ENCODE assay signal across 14 mouse cellular contexts in genomic region chr2:174346612-174346998, GRCm38 (mm10). TPM values are rescaled to one million over a fixed set of nuclear protein-coding genes. Genes with fewer than 3 reads are reported as not detected.
DNase-seq lines count a peak whose midpoint lies in the region; ATAC-seq and TF ChIP-seq lines count a peak whose summit lies in the region.
"Had no signal": no experiment of that assay in that cellular context is flagged by ENCODE, and none has a peak within 500 bp of the region (broad histone marks: within the 10 kb centered on the region; RNA-seq: fewer than 3 reads in every experiment).

Gm20721 (minus strand) TSS chr2:174346712.

- H3K4me2 ChIP-seq in forebrain, embryonic 16.5 days (ENCODE audit: low read length): no peak within 1 kb of the TSS
- H3K4me2 ChIP-seq in liver, embryonic 13.5 days: no peak within 1 kb of the TSS
- H3K4me2 ChIP-seq in liver, postnatal 0 days (ENCODE audit: low read depth, low read length): no peak within 1 kb of the TSS
- no peak within 1 kb of the TSS for H3K4me2 ChIP-seq in embryonic facial prominence, embryonic 12.5 days (replicated peaks)
- no peak within 1 kb of the TSS for H3K4me2 ChIP-seq in limb, embryonic 12.5 days

- no peak for TF ChIP-seq EP300 in liver, postnatal 0 days (IDR thresholded peaks at IDR 0.05; ENCODE audit: low read depth)

- H3K27me3 ChIP-seq in forebrain, embryonic 16.5 days (replicated peaks; ENCODE audit: control insufficient read depth, insufficient read depth, low read length): no peaks in the 10 kb centered on the region
- H3K27me3 ChIP-seq in forebrain, embryonic 10.5 days (ENCODE audit: poor library complexity, severe bottlenecking): no peaks in the 10 kb centered on the region
- H3K27me3 ChIP-seq in liver, embryonic 13.5 days: no peaks in the 10 kb centered on the region
- H3K27me3 ChIP-seq in liver, postnatal 0 days (ENCODE audit: insufficient read depth, low read length): no peaks in the 10 kb centered on the region
- no peaks in the 10 kb centered on the region for H3K27me3 ChIP-seq in embryonic facial prominence, embryonic 12.5 days
- H3K27me3 ChIP-seq in limb, embryonic 12.5 days: no peaks in the 10 kb centered on the region

- no peak within 1 kb of the TSS for H3K9ac ChIP-seq in forebrain, embryonic 16.5 days (replicated peaks; ENCODE audit: low read depth, low read length)
- H3K9ac ChIP-seq in liver, embryonic 13.5 days: no peak within 1 kb of the TSS
- H3K9ac ChIP-seq in liver, postnatal 0 days (replicated peaks): no peak within 1 kb of the TSS
- H3K9ac ChIP-seq in embryonic facial prominence, embryonic 12.5 days: no peak within 1 kb of the TSS
- H3K9ac ChIP-seq in limb, embryonic 12.5 days (replicated peaks): no peak within 1 kb of the TSS

- ATAC-seq in forebrain, embryonic 16.5 days: no peak
- ATAC-seq in liver, embryonic 13.5 days (ENCODE audit: low read depth): no peak
- ATAC-seq in liver, postnatal 0 days: no peak
- no peak for ATAC-seq in embryonic facial prominence, embryonic 12.5 days (ENCODE audit: insufficient number of reproducible peaks, insufficient read depth, low FRiP score, low TSS enrichment)
- ATAC-seq in limb, embryonic 12.5 days (ENCODE audit: insufficient number of reproducible peaks, insufficient read depth, low FRiP score, low TSS enrichment, low read depth): no peak

- H3K4me3 ChIP-seq in forebrain, embryonic 16.5 days (replicated peaks; ENCODE audit: low read length): no peak within 1 kb of the TSS
- no peak within 1 kb of the TSS for H3K4me3 ChIP-seq in forebrain, embryonic 10.5 days
- no peak within 1 kb of the TSS for H3K4me3 ChIP-seq in liver, embryonic 13.5 days (replicated peaks)
- H3K4me3 ChIP-seq in liver, postnatal 0 days (ENCODE audit: low read depth, low read length): no peak within 1 kb of the TSS
- H3K4me3 ChIP-seq in embryonic facial prominence, embryonic 12.5 days: no peak within 1 kb of the TSS
- no peak within 1 kb of the TSS for H3K4me3 ChIP-seq in limb, embryonic 12.5 days (replicated peaks)
- H3K4me3 ChIP-seq: left cerebral cortex, adult 2 months had no signal

- H3K9me3 ChIP-seq in forebrain, embryonic 16.5 days (ENCODE audit: control insufficient read depth, low read length): no peaks in the 10 kb centered on the region
- H3K9me3 ChIP-seq in forebrain, embryonic 10.5 days: peaks cover 16% of the 10 kb centered on the region; the same call in 1 of the 2 replicates
- no peaks in the 10 kb centered on the region for H3K9me3 ChIP-seq in liver, embryonic 13.5 days (replicated peaks)
- no peaks in the 10 kb centered on the region for H3K9me3 ChIP-seq in liver, postnatal 0 days (ENCODE audit: low read length)
- no peaks in the 10 kb centered on the region for H3K9me3 ChIP-seq in embryonic facial prominence, embryonic 12.5 days
- 0 out of 2 replicates have a peak, but pooled peaks cover 3% of the 10 kb centered on the region for H3K9me3 ChIP-seq in limb, embryonic 12.5 days

- 99% methylated on average over 5 of the region's 5 CpGs for WGBS in forebrain, embryonic 16.5 days
- WGBS in forebrain, embryonic 10.5 days: 91% methylated on average over 5 of the region's 5 CpGs
- WGBS in liver, embryonic 13.5 days (ENCODE audit: insufficient replicate concordance): 91% methylated on average over 5 of the region's 5 CpGs
- 88% methylated on average over 5 of the region's 5 CpGs for WGBS in liver, postnatal 0 days (ENCODE audit: insufficient replicate concordance)
- 90% methylated on average over 5 of the region's 5 CpGs for WGBS in embryonic facial prominence, embryonic 12.5 days
- WGBS in limb, embryonic 12.5 days: 97% methylated on average over 5 of the region's 5 CpGs

- TF ChIP-seq CTCF in liver, postnatal 0 days (IDR thresholded peaks at IDR 0.05; ENCODE audit: low read depth): no peak

- H3K4me1 ChIP-seq in forebrain, embryonic 16.5 days (replicated peaks; ENCODE audit: control insufficient read depth, insufficient read depth, low read length): peaks cover 25% of the 10 kb centered on the region
- peaks cover 18% of the 10 kb centered on the region for H3K4me1 ChIP-seq in forebrain, embryonic 10.5 days
- H3K4me1 ChIP-seq in liver, embryonic 13.5 days (replicated peaks): peaks cover 26% of the 10 kb centered on the region
- peaks cover 23% of the 10 kb centered on the region for H3K4me1 ChIP-seq in liver, postnatal 0 days (ENCODE audit: insufficient read depth)
- peaks cover 25% of the 10 kb centered on the region for H3K4me1 ChIP-seq in embryonic facial prominence, embryonic 12.5 days
- peaks cover 34% of the 10 kb centered on the region for H3K4me1 ChIP-seq in limb, embryonic 12.5 days (replicated peaks)

- H3K36me3 ChIP-seq in forebrain, embryonic 16.5 days (ENCODE audit: control insufficient read depth, insufficient read depth): peaks cover 24% of the 10 kb centered on the region
- H3K36me3 ChIP-seq in forebrain, embryonic 10.5 days (replicated peaks): peaks cover 59% of the 10 kb centered on the region
- H3K36me3 ChIP-seq in liver, embryonic 13.5 days: peaks cover 56% of the 10 kb centered on the region
- H3K36me3 ChIP-seq in liver, postnatal 0 days (replicated peaks; ENCODE audit: insufficient read depth, low read length): peaks cover 30% of the 10 kb centered on the region
- H3K36me3 ChIP-seq in embryonic facial prominence, embryonic 12.5 days: peaks cover 41% of the 10 kb centered on the region
- H3K36me3 ChIP-seq in limb, embryonic 12.5 days: peaks cover 53% of the 10 kb centered on the region

- no peak for DNase-seq in forebrain, embryonic 10.5 days (ENCODE audit: extremely low spot score, low spot score)
- DNase-seq in liver, embryonic 13.5 days: no peak
- DNase-seq in liver, postnatal 0 days: no peak
- no peak for DNase-seq in frontal cortex, postnatal 36 days (ENCODE audit: low spot score in 2 of 2)
- no peak for DNase-seq in thymus, adult 18-20 months
- DNase-seq: adrenal gland, postnatal 14 days; cerebellum, adult 8-10 months; gastrocnemius, postnatal 25 days; kidney, adult 18-20 months; lung, postnatal 36 days had no signal

- no peak within 1 kb of the TSS for H3K27ac ChIP-seq in forebrain, embryonic 16.5 days (ENCODE audit: low read length)
- H3K27ac ChIP-seq in forebrain, embryonic 10.5 days: no peak within 1 kb of the TSS
- H3K27ac ChIP-seq in liver, embryonic 13.5 days: no peak within 1 kb of the TSS
- H3K27ac ChIP-seq in liver, postnatal 0 days (ENCODE audit: low read depth): no peak within 1 kb of the TSS
- no peak within 1 kb of the TSS for H3K27ac ChIP-seq in embryonic facial prominence, embryonic 12.5 days
- H3K27ac ChIP-seq in limb, embryonic 12.5 days: no peak within 1 kb of the TSS
- H3K27ac ChIP-seq: left cerebral cortex, adult 2 months had no signal

RNA-seq across cellular contexts. Expression of gene Gm20721, which starts in this region (rescaled TPM):
- 11.4 and 13.5 TPM in 2 replicates for polyA plus RNA-seq in forebrain, embryonic 16.5 days (2015; fragmentation: Nextera tagmentation; extraction: Ambion mirVana)
- polyA plus RNA-seq in forebrain, embryonic 10.5 days (2016; fragmentation: Nextera tagmentation; extraction: Ambion mirVana): 5.9 and 8.1 TPM in 2 replicates
- 36.1 and 43.2 TPM in 2 replicates for polyA plus RNA-seq in liver, embryonic 13.5 days (2015; fragmentation: Nextera tagmentation; extraction: Ambion mirVana)
- 1.3 and 2.9 TPM in 2 replicates for polyA plus RNA-seq in liver, postnatal 0 days (2015; fragmentation: Nextera tagmentation; extraction: Ambion mirVana)
- polyA plus RNA-seq in embryonic facial prominence, embryonic 12.5 days (2016; fragmentation: Nextera tagmentation; extraction: Ambion mirVana): 17.3 and 19.9 TPM in 2 replicates
- 19.9 and 22.9 TPM in 2 replicates for polyA plus RNA-seq in limb, embryonic 12.5 days (2016; fragmentation: Nextera tagmentation; extraction: Ambion mirVana)
